Mouse (Mus musculus) adipocyte (in vitro differentiated cells): ENCODE data around the gene Cd82.

ENCODE experiments used
- DNase-seq: peaks from one replicate; pipeline ENCODE4 v3.0.0-alpha.2; 2016; ENCODE audit warnings: low spot score

Cd82 gene

GRCm38 (mm10) chr2:93466314-93466713 lies 3.4 kb upstream of the Cd82 start:
- no peak for DNase-seq

GRCm38 (mm10) chr2:93461869-93462714 lies 848 bp downstream of the Cd82 start:
- peak; percentile 95 for DNase-seq

GRCm38 (mm10) chr2:93460786-93461469 lies 2.0 kb downstream of the Cd82 start:
- no peak for DNase-seq

- DNase-seq: no peak
Measured at GRCm38 (mm10) chr2:93459208-93459920, 3.6 kb downstream of the Cd82 start.

- DNase-seq: peak; percentile 61
Measured at GRCm38 (mm10) chr2:93458332-93459207, 4.4 kb downstream of the Cd82 start.

- peak; percentile 64 for DNase-seq
Measured at GRCm38 (mm10) chr2:93457426-93458130, 5.4 kb downstream of the Cd82 start.

GRCm38 (mm10) chr2:93456140-93456539 lies 6.8 kb downstream of the Cd82 start:
- no peak for DNase-seq

GRCm38 (mm10) chr2:93454817-93455591 lies 7.9 kb downstream of the Cd82 start:
- DNase-seq: peak; percentile 54

GRCm38 (mm10) chr2:93454334-93454733 lies 8.6 kb downstream of the Cd82 start:
- no peak for DNase-seq

- DNase-seq: no peak
Measured at GRCm38 (mm10) chr2:93453046-93453445, 9.9 kb downstream of the Cd82 start.

- no peak for DNase-seq
Measured at GRCm38 (mm10) chr2:93452506-93452905, 10.4 kb downstream of the Cd82 start.

GRCm38 (mm10) chr2:93452057-93452456 lies 10.9 kb downstream of the Cd82 start:
- DNase-seq: no peak

- DNase-seq: no peak
Measured at GRCm38 (mm10) chr2:93451219-93451938, 11.6 kb downstream of the Cd82 start.

- no peak for DNase-seq
Measured at GRCm38 (mm10) chr2:93450695-93451094, 12.2 kb downstream of the Cd82 start.

GRCm38 (mm10) chr2:93449657-93450056 lies 13.3 kb downstream of the Cd82 start:
- DNase-seq: no peak

GRCm38 (mm10) chr2:93448774-93449173 lies 14.2 kb downstream of the Cd82 start:
- no peak for DNase-seq

- DNase-seq: no peak
Measured at GRCm38 (mm10) chr2:93447500-93448249, 15.3 kb downstream of the Cd82 start.

- no peak for DNase-seq
Measured at GRCm38 (mm10) chr2:93446606-93447353, 16.2 kb downstream of the Cd82 start.
